Mouse (Mus musculus): ENCODE data around the gene Cts7.

Gene Cts7

GRCm38 (mm10) chr13:61358097-61358496 lies at the start of gene Cts7:
TSS of gene Cts7 (minus strand) at chr13:61358197.
- DNase-seq: no peak

Data from kidney, postnatal 4 days (tissue).